Mouse (Mus musculus) stomach, embryonic 16.5 days (tissue): Measurements from ENCODE around the gene Klf12. TPM values are rescaled to one million over a fixed set of nuclear protein-coding genes. Genes with fewer than 3 reads are reported as not detected.
A peak's percentile ranks its signal among the peaks of the same experiment; 100 is the strongest.

ENCODE experiments used
- ATAC-seq: fragments of 200-750 bp; cut with Nextera tagmentation; 2 replicates; pipeline ENCODE4 v1.8.0; 2017; ENCODE audit warnings: moderate number of reproducible peaks, moderate TSS enrichment; ENCODE audit not compliant: insufficient read depth, low FRiP score
- H3K27ac ChIP-seq: fragments of 300-500 bp; sonication (generic); 2 replicates; pipeline ENCODE4 v1.5.1; 2014; ENCODE audit warnings: low read length
- H3K27me3 ChIP-seq: fragments of 300-500 bp; sonication (generic); 2 replicates; pipeline ENCODE4 v1.6.1; 2014; ENCODE audit warnings: low read length, control low read depth, mixed read lengths; ENCODE audit not compliant: control insufficient read depth, insufficient read depth
- H3K36me3 ChIP-seq: fragments of 300-500 bp; sonication (generic); 2 replicates; pipeline ENCODE4 v1.6.1; 2014; ENCODE audit warnings: low read length; ENCODE audit not compliant: control insufficient read depth, insufficient read depth
- H3K4me1 ChIP-seq: fragments of 300-500 bp; sonication (generic); 2 replicates; pipeline ENCODE4 v1.6.1; 2014; ENCODE audit warnings: low read length, control low read depth, mixed read lengths; ENCODE audit not compliant: control insufficient read depth, insufficient read depth
- H3K4me2 ChIP-seq: fragments of 300-500 bp; sonication (generic); 2 replicates; pipeline ENCODE4 v1.6.1; 2014; ENCODE audit warnings: low read depth, low read length, mixed read lengths
- H3K4me3 ChIP-seq: fragments of 300-500 bp; sonication (generic); replicated peaks from 2 replicates; pipeline ENCODE4 v1.5.1; 2014; ENCODE audit warnings: mild to moderate bottlenecking, low read length
- H3K9ac ChIP-seq: fragments of 300-500 bp; sonication (generic); 2 replicates; pipeline ENCODE4 v1.6.1; 2014; ENCODE audit warnings: low read length
- H3K9me3 ChIP-seq: fragments of 300-500 bp; sonication (generic); replicated peaks from 2 replicates; pipeline ENCODE4 v1.6.1; 2016; ENCODE audit warnings: low read length, control low read depth; ENCODE audit not compliant: control insufficient read depth
- WGBS: fragments of 180-500 bp; shearing (Covaris S2); extraction: QIAGEN DNeasy Blood & Tissue Kit; methylation state at CpG from one replicate; pipeline ENCODE4 v1.1.7; 2014; 5-methylcytosine and 5-hydroxymethylcytosine counted together
- polyA plus RNA-seq: library from polyadenylated mRNA; unstranded; fragments of >200 nt; fragmentation: Nextera tagmentation; extraction: Ambion mirVana; gene quantifications from 2 replicates; pipeline ENCODE4 v1.2.1, GENCODE M21; 2015

Gene Klf12
- polyA plus RNA-seq, 1 experiment from 2014 or later: 14.4 TPM

GRCm38 (mm10) chr14:100215213-100215785, 69.2 kb downstream of the Klf12 start:
- Histone ChIP-seq H3K9ac (no peak overlapping the region), H3K4me3 (no peak overlapping the region), H3K9me3 (no peaks in the 10 kb centered on the region), H3K27me3 (no peaks in the 10 kb centered on the region), H3K4me2 (no peak overlapping the region), H3K4me1 (0 out of 2 replicates have a peak, but pooled peaks cover 5% of the 10 kb centered on the region), H3K36me3 (no peaks in the 10 kb centered on the region), H3K27ac (no peak overlapping the region)
- WGBS: 42% methylated on average over 4 of the region's 4 CpGs
- no peak for ATAC-seq

- Histone ChIP-seq H3K9ac (no peak overlapping the region), H3K4me3 (no peak overlapping the region), H3K4me2 (no peak overlapping the region), H3K27ac (peak overlapping the region; percentile 62; the same call in 1 of the 2 replicates), H3K4me1 (0 out of 2 replicates have a peak, but pooled peaks cover 5% of the 10 kb centered on the region), H3K9me3 (no peaks in the 10 kb centered on the region), H3K36me3 (no peaks in the 10 kb centered on the region), H3K27me3 (no peaks in the 10 kb centered on the region)
- ATAC-seq: peak; percentile 58; the same call in 1 of the 2 replicates
- WGBS: 70% methylated on average over 7 of the region's 7 CpGs
Observed at GRCm38 (mm10) chr14:100213066-100213465, 71.4 kb downstream of the Klf12 start.

GRCm38 (mm10) chr14:100211826-100212117, 72.7 kb downstream of the Klf12 start:
- Histone ChIP-seq H3K27me3 (no peaks in the 10 kb centered on the region), H3K27ac (no peak overlapping the region), H3K9ac (no peak overlapping the region), H3K4me1 (0 out of 2 replicates have a peak, but pooled peaks cover 5% of the 10 kb centered on the region), H3K9me3 (no peaks in the 10 kb centered on the region), H3K4me2 (no peak overlapping the region), H3K4me3 (no peak overlapping the region), H3K36me3 (no peaks in the 10 kb centered on the region)
- 91% methylated on average over 4 of the region's 4 CpGs for WGBS
- no peak for ATAC-seq

- Histone ChIP-seq H3K27me3 (no peaks in the 10 kb centered on the region), H3K4me2 (no peak overlapping the region), H3K4me1 (0 out of 2 replicates have a peak, but pooled peaks cover 5% of the 10 kb centered on the region), H3K9me3 (no peaks in the 10 kb centered on the region), H3K4me3 (no peak overlapping the region), H3K27ac (no peak overlapping the region), H3K36me3 (no peaks in the 10 kb centered on the region), H3K9ac (no peak overlapping the region)
- WGBS: 64% methylated on average over 11 of the region's 11 CpGs
- no peak; the same call in 1 of the 2 replicates for ATAC-seq
Observed at GRCm38 (mm10) chr14:100211036-100211825, 73.2 kb downstream of the Klf12 start.

- H3K4me2 ChIP-seq: no peak overlapping the region
- ATAC-seq: no peak
- H3K4me1 ChIP-seq: 0 out of 2 replicates have a peak, but pooled peaks cover 5% of the 10 kb centered on the region
- no peaks in the 10 kb centered on the region for H3K36me3 ChIP-seq
- H3K27ac ChIP-seq: no peak overlapping the region
- H3K4me3 ChIP-seq: no peak overlapping the region
- 46% methylated on average over 12 of the region's 12 CpGs for WGBS
- no peaks in the 10 kb centered on the region for H3K9me3 ChIP-seq
- no peak overlapping the region for H3K9ac ChIP-seq
- H3K27me3 ChIP-seq: no peaks in the 10 kb centered on the region
Observed at GRCm38 (mm10) chr14:100209814-100210419, 74.6 kb downstream of the Klf12 start.

GRCm38 (mm10) chr14:100207081-100207480, 77.4 kb downstream of the Klf12 start:
- Histone ChIP-seq H3K4me2 (no peak overlapping the region), H3K27me3 (no peaks in the 10 kb centered on the region), H3K27ac (no peak overlapping the region), H3K4me1 (0 out of 2 replicates have a peak, but pooled peaks cover 5% of the 10 kb centered on the region), H3K9ac (no peak overlapping the region), H3K4me3 (no peak overlapping the region), H3K9me3 (no peaks in the 10 kb centered on the region), H3K36me3 (no peaks in the 10 kb centered on the region)
- WGBS: 95% methylated on average over 3 of the region's 3 CpGs
- no peak for ATAC-seq

- Histone ChIP-seq H3K36me3 (no peaks in the 10 kb centered on the region), H3K4me3 (no peak overlapping the region), H3K4me2 (no peak overlapping the region), H3K27ac (no peak overlapping the region), H3K27me3 (no peaks in the 10 kb centered on the region), H3K9me3 (no peaks in the 10 kb centered on the region), H3K9ac (no peak overlapping the region), H3K4me1 (0 out of 2 replicates have a peak, but pooled peaks cover 2% of the 10 kb centered on the region)
- no peak for ATAC-seq
- 92% methylated on average over 3 of the region's 3 CpGs for WGBS
Observed at GRCm38 (mm10) chr14:100206207-100206606, 78.3 kb downstream of the Klf12 start.

GRCm38 (mm10) chr14:100200058-100200688, 84.3 kb downstream of the Klf12 start:
- Histone ChIP-seq H3K4me2 (no peak overlapping the region), H3K36me3 (no peaks in the 10 kb centered on the region), H3K9me3 (no peaks in the 10 kb centered on the region), H3K27me3 (no peaks in the 10 kb centered on the region), H3K4me1 (no peaks in the 10 kb centered on the region), H3K4me3 (no peak overlapping the region), H3K27ac (no peak overlapping the region), H3K9ac (no peak overlapping the region)
- no peak for ATAC-seq
- WGBS: 68% methylated on average over 6 of the region's 6 CpGs

- Histone ChIP-seq H3K36me3 (no peaks in the 10 kb centered on the region), H3K4me2 (no peak overlapping the region), H3K9ac (no peak overlapping the region), H3K27ac (no peak overlapping the region), H3K4me3 (no peak overlapping the region), H3K27me3 (no peaks in the 10 kb centered on the region), H3K9me3 (no peaks in the 10 kb centered on the region), H3K4me1 (no peaks in the 10 kb centered on the region)
- WGBS: 90% methylated on average over 4 of the region's 4 CpGs
- no peak for ATAC-seq
Observed at GRCm38 (mm10) chr14:100198636-100199035, 85.8 kb downstream of the Klf12 start.
